Mouse (Mus musculus) testis, adult 2 months (tissue): ENCODE measurements around the gene Sirt6. TPM values are rescaled to one million over a fixed set of nuclear protein-coding genes. Genes with fewer than 3 reads are reported as not detected.

ENCODE experiments used
- H3K27ac ChIP-seq: fragments of 200-500 bp; 2 replicates; pipeline ENCODE4 v1.5.1; 2012; ENCODE audit warnings: low read depth, low read length; ENCODE audit not compliant: control insufficient read depth, insufficient read depth
- H3K27me3 ChIP-seq: fragments of 200-500 bp; 2 replicates; pipeline ENCODE4 v1.6.1; 2012; ENCODE audit warnings: mild to moderate bottlenecking, low read length, moderate library complexity; ENCODE audit not compliant: control insufficient read depth, insufficient read depth
- H3K36me3 ChIP-seq: fragments of 200-500 bp; 2 replicates; pipeline ENCODE4 v1.6.1; 2012; ENCODE audit warnings: mild to moderate bottlenecking, low read length; ENCODE audit not compliant: control insufficient read depth, insufficient read depth
- H3K4me1 ChIP-seq: fragments of 200-500 bp; 2 replicates; pipeline ENCODE4 v1.6.1; 2012; ENCODE audit warnings: low read length; ENCODE audit not compliant: control insufficient read depth, insufficient read depth
- H3K4me3 ChIP-seq: fragments of 200-500 bp; 2 replicates; pipeline ENCODE4 v1.5.1; 2012; ENCODE audit warnings: low read depth, mild to moderate bottlenecking, low read length, moderate library complexity, mixed read lengths; ENCODE audit not compliant: control insufficient read depth
- CTCF ChIP-seq: fragments of 200-500 bp; IDR thresholded peaks from 2 replicates; pipeline ENCODE4 v1.5.1; 2012; ENCODE audit warnings: low read depth, mild to moderate bottlenecking, inconsistent platforms, low read length, moderate library complexity; ENCODE audit not compliant: control insufficient read depth, insufficient read depth, insufficient replicate concordance
- POLR2A ChIP-seq: fragments of 200-500 bp; IDR thresholded peaks from 2 replicates; pipeline ENCODE4 v1.6.1; 2012; ENCODE audit warnings: low read depth, mild to moderate bottlenecking, inconsistent platforms, low read length, moderate library complexity; ENCODE audit not compliant: control insufficient read depth
- polyA plus RNA-seq: library from polyadenylated mRNA; depleted of rRNA; stranded (reverse); fragments of >200 nt; gene quantifications from 2 replicates; pipeline ENCODE4 v1.2.3, GENCODE M21; 2012

Sirt6 gene
- polyA plus RNA-seq, 1 experiment: 6.7 TPM

DNA sequence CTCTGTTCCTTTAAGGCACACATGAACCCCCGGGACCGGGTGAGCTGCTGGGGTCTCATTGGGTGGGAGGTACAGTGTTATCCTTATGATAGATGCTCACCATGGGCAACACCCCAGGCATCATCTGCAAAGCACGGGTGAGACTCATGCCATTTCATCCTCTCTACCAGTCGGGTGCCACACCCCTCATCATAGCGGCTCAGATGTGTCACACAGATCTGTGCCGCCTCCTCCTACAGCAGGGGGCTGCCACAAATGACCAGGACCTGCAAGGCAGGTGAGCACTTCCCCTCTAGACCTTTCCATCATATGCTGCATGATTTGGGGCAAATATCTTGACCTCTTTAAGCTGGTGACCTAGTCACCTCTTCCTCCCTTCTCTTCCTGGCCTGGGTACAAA, 10.5 kb upstream of the Sirt6 start:
- Histone ChIP-seq H3K4me1 (peaks cover 28% of the 10 kb centered on the region), H3K27ac (no peak overlapping the region), H3K36me3 (no peaks in the 10 kb centered on the region), H3K27me3 (no peaks in the 10 kb centered on the region), H3K4me3 (no peak overlapping the region)
- TF ChIP-seq POLR2A: no peak
- TF ChIP-seq CTCF: no peak

DNA sequence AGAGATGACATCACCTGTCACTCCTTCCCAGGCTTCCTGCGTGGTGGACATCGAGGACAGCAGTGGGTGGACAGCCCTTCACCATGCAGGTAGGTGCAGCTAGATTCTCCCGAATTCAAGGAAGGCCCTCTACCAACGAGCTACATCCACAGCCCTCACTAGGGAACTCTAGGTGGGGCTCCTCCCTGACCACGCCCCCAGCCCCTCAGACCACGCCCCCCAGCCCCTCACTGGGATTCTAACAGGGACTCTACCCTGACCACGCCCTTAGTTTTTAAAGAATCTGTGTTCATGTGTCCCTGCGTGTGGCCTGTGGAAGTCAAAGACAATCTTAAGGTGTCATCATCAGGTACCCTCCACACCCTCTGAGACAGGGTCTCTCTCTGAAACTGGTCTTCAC, 8.7 kb upstream of the Sirt6 start:
- no peaks in the 10 kb centered on the region for H3K36me3 ChIP-seq
- H3K27ac ChIP-seq: no peak overlapping the region
- no peaks in the 10 kb centered on the region for H3K27me3 ChIP-seq
- H3K4me3 ChIP-seq: no peak overlapping the region
- TF ChIP-seq POLR2A: no peak
- no peak for TF ChIP-seq CTCF
- peaks cover 19% of the 10 kb centered on the region for H3K4me1 ChIP-seq

DNA sequence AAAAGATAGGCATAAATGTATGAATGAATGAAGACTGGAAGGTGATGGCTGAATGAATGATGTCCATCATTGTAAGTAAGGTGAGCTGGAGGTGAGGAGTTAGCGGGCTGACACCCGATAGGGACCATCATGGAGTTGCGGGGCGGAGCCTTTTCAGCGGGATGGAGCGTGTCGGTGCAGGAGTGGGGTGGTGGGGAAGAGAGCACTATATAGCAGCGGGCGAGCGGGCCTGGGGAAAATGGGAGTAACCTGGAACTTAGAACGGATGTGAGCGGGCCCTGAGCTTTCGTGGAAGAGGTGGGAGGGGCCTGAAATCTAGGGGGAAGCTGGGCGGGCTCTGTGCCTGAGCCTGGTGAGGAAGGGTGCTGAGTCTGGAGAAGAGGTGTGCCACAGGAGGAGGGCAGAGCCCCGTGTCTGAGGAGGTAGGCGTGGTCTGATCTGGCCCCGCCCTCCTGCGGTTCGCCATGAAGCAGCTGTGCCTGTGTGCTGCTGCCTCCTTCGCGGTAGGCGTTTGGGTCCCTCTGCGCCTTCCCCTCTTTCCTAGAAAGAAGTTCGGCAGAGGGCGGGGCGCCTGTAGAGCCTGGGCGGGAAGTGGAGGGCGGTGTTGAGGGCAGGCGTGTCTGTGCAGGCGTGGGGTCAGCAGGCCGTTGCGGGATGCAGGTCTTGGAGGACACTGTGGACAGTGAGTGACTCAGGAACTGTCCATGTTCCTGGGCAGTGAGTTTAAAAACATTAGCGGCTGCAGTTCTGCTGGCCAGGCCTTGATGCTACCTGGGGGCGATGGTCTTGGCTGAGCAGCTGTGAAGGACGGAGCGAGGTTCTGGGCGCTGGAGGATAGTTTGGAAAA, 5.9 kb upstream of the Sirt6 start:
- H3K27me3 ChIP-seq: no peaks in the 10 kb centered on the region
- peaks cover 19% of the 10 kb centered on the region for H3K4me1 ChIP-seq
- H3K27ac ChIP-seq: no peak overlapping the region
- H3K36me3 ChIP-seq: no peaks in the 10 kb centered on the region
- TF ChIP-seq POLR2A: no peak; the same call in 1 of the 2 replicates
- no peak for TF ChIP-seq CTCF
- H3K4me3 ChIP-seq: peak overlapping the region; percentile 30

DNA sequence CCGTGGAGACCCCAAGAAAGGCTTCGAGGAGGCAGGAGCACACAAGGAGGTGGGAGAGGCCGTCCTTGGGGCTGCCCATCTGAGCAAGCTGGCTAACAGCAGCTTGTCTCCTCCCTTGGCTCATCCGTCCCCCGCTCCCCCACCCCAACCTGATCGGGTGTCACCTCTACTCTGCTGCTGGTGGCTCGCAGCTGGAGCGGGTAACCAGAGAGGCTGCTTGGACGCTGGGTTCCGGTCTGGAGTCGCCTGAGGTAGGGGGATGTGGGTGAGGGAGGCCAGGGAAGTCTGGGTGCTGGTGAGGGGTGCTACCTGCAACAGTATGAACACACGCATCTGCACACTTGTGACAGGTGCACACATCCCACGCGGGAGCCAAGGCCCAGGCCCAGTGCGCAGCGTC, 793 bp upstream of the Sirt6 start, which contains the start of gene Ankrd24:
TSS of gene Ankrd24 (plus strand) at position 151 of the 400 bp plus-strand sequence.
- no peaks in the 10 kb centered on the region for H3K27me3 ChIP-seq
- peaks cover 23% of the 10 kb centered on the region for H3K4me1 ChIP-seq
- H3K27ac ChIP-seq: peak within 1 kb of the TSS; percentile 68
- no peak for TF ChIP-seq CTCF
- TF ChIP-seq POLR2A: no peak
- H3K4me3 ChIP-seq: peak within 1 kb of the TSS; percentile 86
- H3K36me3 ChIP-seq: no peaks in the 10 kb centered on the region

DNA sequence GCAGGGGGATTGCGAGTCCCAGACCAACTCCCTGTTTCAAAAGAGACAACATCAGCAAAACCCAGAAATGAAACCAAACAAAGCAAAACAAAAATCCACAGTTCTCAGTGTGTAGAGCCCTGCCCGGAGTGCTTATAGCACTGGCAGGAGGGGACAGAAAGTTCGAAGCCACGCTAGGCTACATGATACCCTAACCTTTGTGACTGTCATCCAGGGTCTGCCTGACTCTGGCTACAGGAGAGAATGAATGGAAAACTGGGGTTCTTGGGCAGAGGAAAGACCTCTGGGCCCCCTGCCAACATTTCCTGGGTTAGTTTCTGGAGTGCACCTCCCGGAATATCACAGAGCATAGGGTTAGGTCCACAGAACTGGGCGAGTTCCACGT, 231 bp upstream of the Sirt6 start:
- H3K36me3 ChIP-seq: no peaks in the 10 kb centered on the region
- peak overlapping the region; percentile 86 for H3K4me3 ChIP-seq
- peaks cover 23% of the 10 kb centered on the region for H3K4me1 ChIP-seq
- no peak for TF ChIP-seq POLR2A
- TF ChIP-seq CTCF: no peak
- H3K27ac ChIP-seq: peak overlapping the region; percentile 68
- no peaks in the 10 kb centered on the region for H3K27me3 ChIP-seq

DNA sequence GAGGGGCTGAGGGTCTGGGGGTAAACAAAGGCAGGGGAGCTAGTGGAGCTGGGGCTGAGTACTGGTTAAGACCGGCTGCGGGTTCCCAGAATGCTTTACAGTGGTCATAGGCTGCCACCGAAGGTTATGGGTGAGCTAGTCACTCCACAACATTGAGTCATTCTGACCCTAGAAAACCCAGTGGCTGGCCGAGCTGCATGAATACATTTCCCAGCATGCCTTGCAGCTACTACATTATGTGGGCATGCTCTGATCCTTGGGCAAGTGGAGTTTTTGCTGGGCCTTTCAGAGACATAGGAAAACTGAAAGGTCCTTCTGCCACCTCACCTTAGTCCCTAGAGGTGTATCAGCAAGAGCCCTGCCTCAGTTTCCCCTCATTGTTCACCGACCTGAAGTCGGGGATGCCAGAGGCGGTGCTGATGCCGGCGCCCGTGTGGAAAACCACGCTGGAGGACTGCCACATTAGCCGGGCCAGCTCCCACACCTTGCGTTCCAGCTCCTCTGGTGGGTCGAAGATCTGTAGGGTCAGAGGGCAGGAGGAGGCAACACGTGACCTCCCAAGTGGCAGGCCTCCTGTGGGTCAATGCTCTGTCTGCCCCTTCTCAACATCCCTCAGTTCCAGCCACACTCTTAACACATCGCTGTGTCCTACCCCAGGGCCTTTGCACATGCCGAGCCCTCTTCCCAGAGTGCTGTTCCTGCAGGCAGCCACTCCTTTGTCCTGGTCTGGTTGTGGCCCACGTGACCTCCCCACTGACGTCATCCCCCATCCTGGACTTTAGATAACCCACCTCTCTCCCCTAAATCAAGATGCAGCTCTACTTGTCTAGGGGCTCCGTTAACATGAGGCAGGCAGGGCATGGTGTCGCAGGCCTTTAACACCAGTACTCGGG, 1.2 kb downstream of the Sirt6 start:
- Histone ChIP-seq H3K36me3 (no peaks in the 10 kb centered on the region; the same call in 1 of the 2 replicates), H3K27me3 (no peaks in the 10 kb centered on the region), H3K4me3 (peak overlapping the region; percentile 86), H3K4me1 (peaks cover 28% of the 10 kb centered on the region), H3K27ac (no peak overlapping the region)
- no peak for TF ChIP-seq POLR2A
- TF ChIP-seq CTCF: no peak

DNA sequence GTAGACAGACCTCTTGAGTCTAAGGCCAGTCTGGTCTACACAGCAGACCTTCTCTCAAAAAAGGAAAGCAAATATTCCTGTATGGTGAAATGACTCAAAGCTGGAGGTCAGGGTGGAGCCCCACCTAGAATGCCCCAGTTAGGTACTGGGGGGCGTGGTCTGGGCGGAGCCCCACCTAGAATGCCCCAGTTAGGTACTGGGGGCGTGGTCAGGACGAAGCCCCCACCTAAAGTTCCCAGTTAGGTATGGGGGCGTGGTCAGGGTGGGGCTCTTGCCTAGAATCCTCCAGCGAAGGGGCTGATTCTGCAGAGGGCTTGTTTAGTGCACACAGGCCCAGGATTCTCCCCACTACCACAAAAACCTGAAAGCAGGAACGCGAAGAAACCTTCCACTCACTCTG, 4.2 kb downstream of the Sirt6 start:
- H3K4me1 ChIP-seq: peaks cover 31% of the 10 kb centered on the region
- TF ChIP-seq CTCF (no peak), POLR2A (no peak)
- no peaks in the 10 kb centered on the region for H3K27me3 ChIP-seq
- H3K27ac ChIP-seq: no peak overlapping the region
- H3K36me3 ChIP-seq: no peaks in the 10 kb centered on the region; the same call in 1 of the 2 replicates
- H3K4me3 ChIP-seq: no peak overlapping the region
